Mouse (Mus musculus) heart, postnatal 0 days (tissue): ENCODE measurements around the gene Hoxc9. TPM values are rescaled to one million over a fixed set of nuclear protein-coding genes. Genes with fewer than 3 reads are reported as not detected.
A peak's percentile ranks its signal among the peaks of the same experiment; 100 is the strongest.

Experiments
- ATAC-seq: fragments of 200-750 bp; cut with Nextera tagmentation; 2 replicates; pipeline ENCODE4 v1.8.0; 2017; ENCODE audit warnings: low read depth, moderate number of reproducible peaks, moderate library complexity; ENCODE audit not compliant: insufficient read depth
- DNase-seq: peaks from one replicate; pipeline ENCODE4 v3.0.0-alpha.2; 2016; ENCODE audit warnings: low spot score
- H3K27ac ChIP-seq: fragments of 300-500 bp; sonication (generic); 2 replicates; pipeline ENCODE4 v1.5.1; 2014; ENCODE audit warnings: low read depth, mild to moderate bottlenecking
- H3K27me3 ChIP-seq: fragments of 300-500 bp; sonication (generic); 2 replicates; pipeline ENCODE4 v1.6.1; 2014; ENCODE audit warnings: low read length, mixed read lengths; ENCODE audit not compliant: control insufficient read depth, insufficient read depth
- H3K36me3 ChIP-seq: fragments of 300-500 bp; sonication (generic); replicated peaks from 2 replicates; pipeline ENCODE4 v1.6.1; 2014; ENCODE audit warnings: low read length, mixed read lengths; ENCODE audit not compliant: control insufficient read depth, insufficient read depth
- H3K4me1 ChIP-seq: fragments of 300-500 bp; sonication (generic); 2 replicates; pipeline ENCODE4 v1.6.1; 2014; ENCODE audit warnings: antibody characterized with exemption; ENCODE audit not compliant: control insufficient read depth, insufficient read depth
- H3K4me2 ChIP-seq: fragments of 300-500 bp; sonication (generic); 2 replicates; pipeline ENCODE4 v1.6.1; 2014; ENCODE audit warnings: low read depth, mild to moderate bottlenecking, low read length, moderate library complexity
- H3K4me3 ChIP-seq: fragments of 300-500 bp; sonication (generic); 2 replicates; pipeline ENCODE4 v1.5.1; 2014; ENCODE audit warnings: low read depth, low read length
- H3K9ac ChIP-seq: fragments of 300-500 bp; sonication (generic); replicated peaks from 2 replicates; pipeline ENCODE4 v1.6.1; 2014; ENCODE audit warnings: low read depth, low read length, mixed read lengths
- H3K9me3 ChIP-seq: fragments of 300-500 bp; sonication (generic); replicated peaks from 2 replicates; pipeline ENCODE4 v1.6.1; 2016; ENCODE audit warnings: low read length; ENCODE audit not compliant: control insufficient read depth
- CTCF ChIP-seq: IDR thresholded peaks from 2 replicates; pipeline ENCODE4 v1.5.1; 2016; ENCODE audit warnings: antibody characterized with exemption, control low read depth, low read depth
- EP300 ChIP-seq: IDR thresholded peaks from 2 replicates; pipeline ENCODE4 v1.6.1; 2016; ENCODE audit warnings: antibody characterized with exemption, low read depth
- WGBS: fragments of 180-500 bp; shearing (Covaris S2); extraction: QIAGEN DNeasy Blood & Tissue Kit; methylation state at CpG from one replicate; pipeline ENCODE4 v1.1.7; 2014; 5-methylcytosine and 5-hydroxymethylcytosine counted together
- microRNA counts: library from miRNA; unstranded; fragments of <30 nt; microRNA quantifications from one replicate; lab custom pipeline; 2015
- microRNA-seq: library from miRNA; unstranded; fragments of <30 nt; microRNA quantifications from one replicate; pipeline ENCODE4, GENCODE M21; 2016
- polyA plus RNA-seq: library from polyadenylated mRNA; unstranded; fragments of >200 nt; fragmentation: Nextera tagmentation; extraction: Ambion mirVana; gene quantifications from 2 replicates; pipeline ENCODE4 v1.2.1, GENCODE M21; 2015
- total RNA-seq: library from RNA; depleted of rRNA; stranded (reverse); fragments of >200 nt; gene quantifications from 2 replicates; pipeline ENCODE4 v1.2.3, GENCODE M21; 2014; ENCODE audit warnings: low replicate concordance; rRNA removed

The Hoxc9 gene
- total and polyA plus RNA-seq, 2 experiments from 2014 or later, result not detected

GRCm38 (mm10) chr15:103032167-103032566 lies 55.9 kb downstream of the Hoxc9 start:
- no peaks in the 10 kb centered on the region for H3K36me3 ChIP-seq
- DNase-seq (no peak), ATAC-seq (no peak)
- no peak overlapping the region for H3K27ac ChIP-seq
- H3K4me3 ChIP-seq, result no peak overlapping the region
- no peak overlapping the region for H3K9ac ChIP-seq
- no peak for TF ChIP-seq CTCF
- H3K27me3 ChIP-seq, result peaks cover 100% of the 10 kb centered on the region
- H3K9me3 ChIP-seq, result no peaks in the 10 kb centered on the region
- 0% methylated on average over 1 of the region's 3 CpGs for WGBS
- H3K4me2 ChIP-seq, result no peak overlapping the region
- no peaks in the 10 kb centered on the region for H3K4me1 ChIP-seq

DNA sequence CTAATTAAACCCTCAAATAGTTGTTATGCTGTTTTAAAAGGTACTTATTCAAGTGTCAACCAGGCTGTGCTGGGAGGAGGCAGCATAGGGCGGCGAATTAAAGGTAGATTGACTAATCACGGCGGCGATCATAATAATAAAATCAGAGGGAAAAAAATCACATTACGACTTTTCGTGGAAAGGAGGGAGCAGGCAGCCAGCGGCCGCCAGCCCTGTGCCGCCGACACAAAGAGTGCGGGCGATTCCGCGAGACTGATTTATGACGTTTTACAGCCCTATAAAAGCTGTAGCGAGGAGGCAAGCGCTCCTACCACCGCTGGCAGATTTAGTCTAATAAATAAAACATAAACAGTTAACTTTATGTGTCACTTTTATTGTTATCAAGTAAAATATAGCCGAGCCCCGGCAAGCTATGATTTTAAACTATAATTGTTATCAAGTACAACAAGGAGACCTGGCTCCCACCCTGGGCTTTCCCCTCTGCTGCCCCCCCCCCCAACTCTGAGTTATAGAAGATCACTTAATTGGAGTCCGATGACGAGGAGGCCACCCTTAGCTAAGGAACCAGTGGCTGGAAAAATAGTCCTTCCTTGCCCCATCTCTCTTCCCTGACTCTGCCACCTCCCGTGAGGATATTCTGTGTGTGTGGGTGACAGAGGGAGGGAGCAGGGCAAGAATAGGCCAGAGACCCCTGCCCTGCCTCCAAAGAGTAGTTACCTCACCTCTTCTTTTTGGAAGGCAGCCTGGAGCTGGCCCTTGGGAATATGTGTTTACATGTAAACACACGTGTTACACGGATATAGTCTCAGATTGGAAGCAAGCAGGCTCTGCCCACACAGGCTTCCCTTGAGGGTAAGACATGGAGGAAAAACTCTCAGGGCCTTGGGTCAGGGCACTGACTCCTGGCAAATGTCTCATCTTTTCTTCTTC lies 56.7 kb downstream of the Hoxc9 start:
- 5% methylated on average over 26 of the region's 26 CpGs for WGBS
- Histone ChIP-seq H3K4me1 (no peaks in the 10 kb centered on the region), H3K9me3 (no peaks in the 10 kb centered on the region), H3K27me3 (peaks cover 100% of the 10 kb centered on the region), H3K27ac (no peak overlapping the region), H3K9ac (no peak overlapping the region), H3K4me2 (no peak overlapping the region), H3K36me3 (no peaks in the 10 kb centered on the region), H3K4me3 (no peak overlapping the region)
- TF ChIP-seq CTCF, result no peak
- TF ChIP-seq EP300, result no peak
- DNase-seq (no peak), ATAC-seq (no peak)

DNA sequence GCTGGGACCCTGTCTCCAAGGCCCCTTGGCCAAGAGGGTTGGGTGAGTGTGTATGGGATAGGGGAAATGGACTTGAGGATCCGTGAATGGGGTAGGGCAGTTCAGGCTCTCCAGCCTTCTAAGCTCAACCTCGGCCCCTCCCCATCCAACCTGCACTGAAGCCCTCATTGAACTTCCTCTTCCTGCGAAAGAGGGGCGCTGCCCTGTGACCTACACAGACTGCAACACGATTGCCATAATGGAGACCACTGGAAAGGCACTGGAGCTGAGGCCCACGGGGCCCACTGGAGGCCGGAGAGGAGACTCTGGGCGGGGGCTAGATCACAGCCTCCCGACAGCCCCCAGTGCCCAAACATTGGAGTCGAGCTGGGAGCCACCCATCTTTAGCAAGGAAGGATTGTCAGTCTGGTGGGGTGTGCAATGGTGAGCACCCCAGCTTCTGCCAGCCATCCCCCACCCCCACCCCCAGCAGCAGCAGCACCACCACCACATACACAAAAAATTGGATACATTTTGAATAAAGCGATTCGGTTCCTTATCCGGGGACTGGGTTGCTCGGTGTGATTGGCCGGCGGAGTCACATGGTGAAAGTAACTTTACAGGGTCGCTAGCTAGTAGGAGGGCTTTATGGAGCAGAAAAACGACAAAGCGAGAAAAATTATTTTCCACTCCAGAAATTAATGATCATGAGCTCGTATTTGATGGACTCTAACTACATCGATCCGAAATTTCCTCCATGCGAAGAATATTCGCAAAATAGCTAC lies 58.0 kb downstream of the Hoxc9 start:
- H3K36me3 ChIP-seq, result no peaks in the 10 kb centered on the region
- no peaks in the 10 kb centered on the region for H3K9me3 ChIP-seq
- ATAC-seq (no peak), DNase-seq (no peak)
- H3K27ac ChIP-seq, result no peak overlapping the region
- 0 out of 2 replicates have a peak overlapping the region, but pooled peaks have one; percentile 13 for H3K4me3 ChIP-seq
- no peak overlapping the region for H3K9ac ChIP-seq
- H3K27me3 ChIP-seq, result peaks cover 100% of the 10 kb centered on the region
- H3K4me1 ChIP-seq, result no peaks in the 10 kb centered on the region
- WGBS, result under 1% methylated on average over 24 of the region's 24 CpGs
- H3K4me2 ChIP-seq, result peak overlapping the region; percentile 17; the same call in 1 of the 2 replicates
- TF ChIP-seq EP300 (no peak), CTCF (no peak)

MicroRNA genes within 50 kb of the gene (microRNA counts, 519-probe panel; counts per million panel counts)
- microRNA mmu-miR-615-3p (lab: Ali Mortazavi, UCI), result not detected
- not detected for microRNA mmu-miR-615-5p (lab: Ali Mortazavi, UCI)

Small RNA genes lying within 50 kb of the gene (microRNA-seq; reads per million reads assigned to microRNA genes)
- gene Mir196a-2 (0.71 reads per million), gene Mir615 (4.6 reads per million, percentile 20 among the genes with 10 or more reads in this experiment)

Other genes starting within 250 kb of the Hoxc9 start
- not detected in 2 replicates for gene Hoxc13, start 55.3 kb upstream of the Hoxc9 start, total RNA-seq
- gene Hoxc13, start 55.3 kb upstream of the Hoxc9 start, polyA plus RNA-seq, result not detected in 2 replicates
- gene Hoxc12, start 39.7 kb upstream of the Hoxc9 start, total RNA-seq, result not detected in 2 replicates
- not detected in 2 replicates for gene Hoxc12, start 39.7 kb upstream of the Hoxc9 start, polyA plus RNA-seq
- not detected in 2 replicates for gene Hoxc11, start 22.0 kb upstream of the Hoxc9 start, total RNA-seq
- gene Hoxc11, start 22.0 kb upstream of the Hoxc9 start, polyA plus RNA-seq, result not detected in 2 replicates
- gene Hoxc10, start 9.6 kb upstream of the Hoxc9 start, total RNA-seq, result not detected in 2 replicates
- not detected in 2 replicates for gene Hoxc10, start 9.6 kb upstream of the Hoxc9 start, polyA plus RNA-seq
- gene Hoxc5, start 9.0 kb upstream of the Hoxc9 start, total RNA-seq, result 0.15 TPM in 1 of 2 replicates, not detected in the other
- gene Hoxc5, start 9.0 kb upstream of the Hoxc9 start, polyA plus RNA-seq, result not detected in 2 replicates
- gene Hoxc8, start 14.2 kb downstream of the Hoxc9 start, total RNA-seq, result not detected in 2 replicates
- gene Hoxc8, start 14.2 kb downstream of the Hoxc9 start, polyA plus RNA-seq, result not detected in 2 replicates
- gene Hoxc6, start 21.8 kb downstream of the Hoxc9 start, total RNA-seq, result not detected in 2 replicates
- 0.12 TPM in 1 of 2 replicates, not detected in the other for gene Hoxc6, start 21.8 kb downstream of the Hoxc9 start, polyA plus RNA-seq
- not detected in 2 replicates for gene Hoxc4, start 42.5 kb downstream of the Hoxc9 start, total RNA-seq
- gene Hoxc4, start 42.5 kb downstream of the Hoxc9 start, polyA plus RNA-seq, result 0.16 TPM in 1 of 2 replicates, not detected in the other
- gene Smug1, start 190.7 kb downstream of the Hoxc9 start, total RNA-seq, result 15.7 and 18.2 TPM in 2 replicates
- 10.0 and 10.1 TPM in 2 replicates for gene Smug1, start 190.7 kb downstream of the Hoxc9 start, polyA plus RNA-seq